Mouse (Mus musculus) hindbrain, embryonic 14.5 days (tissue): ENCODE results near the gene Spint5. TPM values are rescaled to one million over a fixed set of nuclear protein-coding genes. Genes with fewer than 3 reads are reported as not detected.

Experiments
- ATAC-seq: fragments of 200-750 bp; cut with Nextera tagmentation; 2 replicates; pipeline ENCODE4 v1.8.0; 2017; ENCODE audit warnings: moderate number of reproducible peaks, mild to moderate bottlenecking, moderate TSS enrichment, moderate library complexity; ENCODE audit not compliant: low FRiP score
- DNase-seq: peaks from one replicate; pipeline ENCODE4 v3.0.0-alpha.2; 2015; ENCODE audit warnings: low spot score
- H3K27ac ChIP-seq: fragments of 300-500 bp; sonication (generic); 2 replicates; pipeline ENCODE4 v1.5.1; 2014; ENCODE audit warnings: mild to moderate bottlenecking, moderate library complexity
- H3K27me3 ChIP-seq: fragments of 300-500 bp; sonication (generic); 2 replicates; pipeline ENCODE4 v1.6.1; 2014; ENCODE audit warnings: mild to moderate bottlenecking, low read length, mixed read lengths; ENCODE audit not compliant: control insufficient read depth, insufficient read depth
- H3K36me3 ChIP-seq: fragments of 300-500 bp; sonication (generic); replicated peaks from 2 replicates; pipeline ENCODE4 v1.6.1; 2014; ENCODE audit not compliant: control insufficient read depth, insufficient read depth
- H3K4me1 ChIP-seq: fragments of 300-500 bp; sonication (generic); replicated peaks from 2 replicates; pipeline ENCODE4 v1.6.1; 2014; ENCODE audit warnings: antibody characterized with exemption, low read length, mixed read lengths; ENCODE audit not compliant: control insufficient read depth, insufficient read depth
- H3K4me2 ChIP-seq: fragments of 300-500 bp; sonication (generic); replicated peaks from 2 replicates; pipeline ENCODE4 v1.6.1; 2014; ENCODE audit warnings: mild to moderate bottlenecking, moderate library complexity
- H3K4me3 ChIP-seq: fragments of 300-500 bp; sonication (generic); replicated peaks from 2 replicates; pipeline ENCODE4 v1.5.1; 2014; ENCODE audit warnings: mild to moderate bottlenecking, low read length
- H3K9ac ChIP-seq: fragments of 300-500 bp; sonication (generic); 2 replicates; pipeline ENCODE4 v1.6.1; 2014
- H3K9me3 ChIP-seq: fragments of 300-500 bp; sonication (generic); 2 replicates; pipeline ENCODE4 v1.6.1; 2016; ENCODE audit warnings: low read length; ENCODE audit not compliant: control insufficient read depth
- WGBS: fragments of 180-500 bp; shearing (Covaris S2); extraction: QIAGEN DNeasy Blood & Tissue Kit; methylation state at CpG from one replicate; pipeline ENCODE4 v1.1.7; 2014; 5-methylcytosine and 5-hydroxymethylcytosine counted together
- polyA plus RNA-seq: library from polyadenylated mRNA; unstranded; fragments of >200 nt; fragmentation: Nextera tagmentation; extraction: Ambion mirVana; gene quantifications from 2 replicates; pipeline ENCODE4 v1.2.1, GENCODE M21; 2014

Spint5 gene
- polyA plus RNA-seq, 1 experiment from 2014 or later = not detected

DNA sequence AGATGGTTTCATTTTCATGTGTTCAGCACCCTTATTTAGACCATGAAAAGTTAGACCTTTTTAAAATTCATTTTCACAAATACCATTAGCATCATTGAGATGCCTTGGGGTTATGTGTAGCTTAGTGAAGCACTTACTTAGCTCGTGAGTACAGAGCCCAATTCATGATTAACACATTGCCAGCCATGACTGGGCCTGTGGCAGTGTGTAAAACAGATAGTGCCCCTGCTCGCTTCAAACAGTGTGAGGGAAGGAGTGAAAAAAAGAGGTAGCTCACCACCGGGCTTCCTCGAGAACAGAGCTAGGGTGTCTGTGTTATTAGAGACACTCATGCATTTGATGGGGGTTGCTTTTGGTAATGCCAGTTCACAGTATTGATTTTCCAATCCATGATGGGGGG is 33.1 kb downstream of the Spint5 start:
- DNase-seq (no peak), ATAC-seq (no peak)
- 87% methylated on average over 4 of the region's 4 CpGs for WGBS
- Histone ChIP-seq H3K9me3 (no peaks in the 10 kb centered on the region), H3K4me1 (peaks cover 13% of the 10 kb centered on the region), H3K36me3 (peaks cover 47% of the 10 kb centered on the region), H3K27ac (no peak overlapping the region), H3K4me2 (no peak overlapping the region), H3K9ac (no peak overlapping the region), H3K27me3 (no peaks in the 10 kb centered on the region), H3K4me3 (no peak overlapping the region)

DNA sequence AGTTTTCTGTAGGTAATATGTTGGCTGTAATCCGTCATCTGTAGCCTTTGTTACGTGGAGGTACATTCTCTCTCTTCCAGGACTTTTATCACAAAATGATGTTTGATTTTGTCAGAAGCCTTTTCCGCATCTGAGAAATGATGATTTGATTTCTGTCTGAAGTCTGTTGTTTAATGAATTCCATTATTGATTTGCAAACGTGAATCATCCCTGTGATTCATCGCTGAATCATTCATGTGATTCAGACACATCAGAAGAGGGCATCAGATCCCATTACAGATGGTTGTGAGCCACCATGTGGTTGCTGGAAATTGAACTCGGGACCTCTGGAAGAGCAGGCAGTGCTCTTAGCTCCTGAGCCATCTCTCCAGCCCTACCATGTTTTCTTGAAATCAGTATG is 33.9 kb downstream of the Spint5 start:
- Histone ChIP-seq H3K9me3 (no peaks in the 10 kb centered on the region), H3K4me1 (peaks cover 13% of the 10 kb centered on the region), H3K4me3 (no peak overlapping the region), H3K9ac (no peak overlapping the region), H3K36me3 (peaks cover 54% of the 10 kb centered on the region), H3K27me3 (no peaks in the 10 kb centered on the region), H3K27ac (no peak overlapping the region), H3K4me2 (no peak overlapping the region)
- WGBS = 87% methylated on average over 6 of the region's 6 CpGs
- ATAC-seq (no peak), DNase-seq (no peak)

DNA sequence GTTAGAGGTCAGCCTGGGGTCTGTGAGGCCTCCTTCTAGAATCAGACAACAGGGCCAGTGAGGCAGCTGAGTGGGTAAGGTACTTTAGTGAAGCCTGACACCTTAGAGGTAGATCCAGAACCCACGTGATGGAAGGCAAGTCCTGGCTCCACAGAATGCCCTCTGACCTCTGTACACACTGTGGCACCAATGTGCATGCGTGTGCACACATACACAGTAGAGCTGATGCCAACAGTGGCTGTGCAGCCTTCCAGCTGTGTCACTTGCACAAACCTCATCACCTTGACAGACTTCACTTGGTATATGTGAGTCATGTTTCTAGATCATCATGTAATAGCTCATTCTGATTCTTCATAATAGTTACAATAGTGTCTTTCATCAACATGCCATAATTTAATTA is 37.3 kb downstream of the Spint5 start:
- Histone ChIP-seq H3K4me3 (no peak overlapping the region), H3K4me1 (no peaks in the 10 kb centered on the region), H3K27me3 (no peaks in the 10 kb centered on the region), H3K27ac (no peak overlapping the region), H3K36me3 (peaks cover 89% of the 10 kb centered on the region), H3K9me3 (no peaks in the 10 kb centered on the region), H3K4me2 (no peak overlapping the region), H3K9ac (no peak overlapping the region)
- ATAC-seq (no peak), DNase-seq (no peak)
- WGBS = 92% methylated on average over 2 of the region's 2 CpGs

DNA sequence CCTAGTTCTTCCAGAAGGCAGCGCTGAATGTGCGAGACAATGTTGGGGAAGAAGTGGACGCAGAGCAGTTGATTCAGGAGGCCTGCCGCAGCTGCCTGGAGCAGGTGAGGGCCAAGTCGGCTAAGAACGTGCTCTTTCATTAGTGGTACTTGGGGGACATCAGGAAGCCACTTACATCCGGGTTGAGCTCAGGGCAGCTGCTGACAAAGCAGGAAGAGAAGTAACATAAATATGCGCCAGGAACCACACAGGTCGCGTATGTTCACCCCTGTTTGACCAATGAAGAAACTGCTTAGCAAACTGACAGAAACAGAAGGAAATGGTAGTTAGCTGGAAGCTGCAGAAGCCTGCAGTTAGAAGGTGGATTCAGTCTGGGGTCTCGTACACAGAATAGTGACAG is 39.0 kb downstream of the Spint5 start:
- WGBS = 93% methylated on average over 11 of the region's 11 CpGs
- Histone ChIP-seq H3K9me3 (no peaks in the 10 kb centered on the region), H3K4me3 (no peak overlapping the region), H3K4me1 (no peaks in the 10 kb centered on the region), H3K9ac (no peak overlapping the region), H3K27ac (no peak overlapping the region), H3K36me3 (peaks cover 90% of the 10 kb centered on the region), H3K4me2 (no peak overlapping the region), H3K27me3 (no peaks in the 10 kb centered on the region)
- DNase-seq (no peak), ATAC-seq (no peak)

GRCm38 (mm10) chr2:164754800-164755199 is 39.7 kb downstream of the Spint5 start:
- no peak overlapping the region for H3K27ac ChIP-seq
- ATAC-seq (no peak), DNase-seq (no peak)
- H3K27me3 ChIP-seq = no peaks in the 10 kb centered on the region
- no peak overlapping the region for H3K9ac ChIP-seq
- WGBS = 79% methylated on average over 2 of the region's 2 CpGs
- H3K4me1 ChIP-seq = no peaks in the 10 kb centered on the region
- H3K9me3 ChIP-seq = no peaks in the 10 kb centered on the region
- H3K4me2 ChIP-seq = no peak overlapping the region
- H3K4me3 ChIP-seq = no peak overlapping the region
- H3K36me3 ChIP-seq = peaks cover 96% of the 10 kb centered on the region

DNA sequence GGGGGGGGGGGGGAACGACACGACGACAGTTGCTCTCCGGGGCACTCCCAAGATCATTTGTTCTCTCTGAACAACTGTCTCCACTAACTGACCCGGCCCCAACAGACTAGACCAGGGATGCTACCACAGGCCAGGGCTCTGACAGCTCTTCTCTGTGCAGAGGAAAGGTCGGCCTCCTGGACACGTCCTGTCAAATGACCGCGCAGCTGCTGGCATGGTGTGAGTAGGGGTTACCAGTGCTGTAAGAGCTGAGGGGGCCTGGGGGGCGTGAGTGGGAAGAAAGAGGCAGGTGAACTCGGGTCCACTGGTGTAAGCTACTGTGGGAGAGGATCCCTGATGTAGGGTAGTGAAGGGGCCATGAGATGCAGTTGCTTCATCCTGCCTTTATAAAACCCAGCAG is 42.7 kb downstream of the Spint5 start:
- no peak for ATAC-seq
- H3K9ac ChIP-seq = no peak overlapping the region
- no peak overlapping the region for H3K4me3 ChIP-seq
- H3K4me1 ChIP-seq = no peaks in the 10 kb centered on the region
- DNase-seq = no peak
- H3K4me2 ChIP-seq = no peak overlapping the region
- no peaks in the 10 kb centered on the region for H3K27me3 ChIP-seq
- peaks cover 98% of the 10 kb centered on the region for H3K36me3 ChIP-seq
- H3K9me3 ChIP-seq = no peaks in the 10 kb centered on the region
- WGBS = 92% methylated on average over 11 of the region's 11 CpGs
- no peak overlapping the region for H3K27ac ChIP-seq

DNA sequence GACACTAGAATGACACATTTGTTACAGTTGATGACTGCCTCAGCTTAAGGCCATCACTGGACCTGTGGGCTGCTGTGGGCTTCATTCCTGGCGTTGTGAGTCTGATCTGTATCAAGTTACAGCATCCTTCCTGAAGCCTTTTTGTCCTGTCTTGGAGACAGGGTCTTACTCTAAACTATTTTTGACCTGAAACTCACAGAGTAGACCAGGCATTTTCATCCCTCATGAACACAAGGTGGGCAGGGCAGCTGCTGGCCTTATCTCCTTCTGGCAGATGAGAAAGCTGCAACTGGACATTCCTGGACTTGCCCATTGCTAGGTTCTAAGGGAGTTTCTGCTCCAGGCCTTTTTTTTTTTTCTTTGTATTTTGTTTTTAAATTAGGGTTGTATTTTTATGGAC is 43.6 kb downstream of the Spint5 start:
- no peak overlapping the region for H3K4me2 ChIP-seq
- 96% methylated on average over 1 of the region's 1 CpGs for WGBS
- H3K36me3 ChIP-seq = peaks cover 98% of the 10 kb centered on the region
- H3K4me3 ChIP-seq = no peak overlapping the region
- no peak for ATAC-seq
- H3K27ac ChIP-seq = no peak overlapping the region
- no peak for DNase-seq
- H3K9ac ChIP-seq = no peak overlapping the region
- H3K27me3 ChIP-seq = no peaks in the 10 kb centered on the region
- no peaks in the 10 kb centered on the region for H3K4me1 ChIP-seq
- no peaks in the 10 kb centered on the region for H3K9me3 ChIP-seq

DNA sequence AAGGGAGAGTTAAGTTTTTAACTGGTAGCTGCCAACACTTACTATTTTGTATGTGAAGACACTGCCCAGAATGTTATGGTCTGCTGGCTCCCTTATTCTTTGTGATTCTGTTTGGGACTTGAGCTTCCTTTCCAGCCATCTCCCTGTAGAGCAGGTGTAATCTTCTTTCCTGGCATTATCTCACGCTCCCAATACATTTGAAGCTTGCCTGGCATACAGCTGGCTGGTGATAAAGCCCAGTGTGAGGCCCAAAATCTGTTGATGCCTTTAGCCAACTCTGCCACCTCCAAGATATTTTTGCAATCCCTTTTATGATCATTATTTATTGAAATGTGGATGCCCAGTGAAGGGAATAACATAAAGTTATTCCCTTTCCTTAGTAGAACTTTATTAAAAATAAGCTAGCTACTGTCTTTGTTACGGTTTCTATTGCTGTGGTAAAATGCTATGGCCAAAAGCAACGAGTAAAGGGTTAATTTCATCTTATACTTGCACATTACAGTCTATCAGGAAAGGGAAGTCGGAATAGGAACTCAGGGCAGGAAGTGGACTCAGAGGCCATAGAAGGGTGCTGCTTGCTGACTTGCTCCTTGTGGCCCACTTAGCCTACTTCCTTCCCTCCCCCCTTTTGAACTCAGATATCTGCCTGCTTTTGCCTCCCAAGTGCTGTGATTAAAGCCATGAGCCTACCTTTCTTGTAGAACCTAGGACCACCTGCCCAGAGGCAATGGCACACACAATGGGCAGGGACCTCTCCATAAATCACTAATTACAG is 45.1 kb downstream of the Spint5 start:
- no peaks in the 10 kb centered on the region for H3K4me1 ChIP-seq
- no peaks in the 10 kb centered on the region for H3K9me3 ChIP-seq
- no peak overlapping the region for H3K4me2 ChIP-seq
- no peak overlapping the region for H3K4me3 ChIP-seq
- DNase-seq (no peak), ATAC-seq (no peak)
- no peak overlapping the region for H3K9ac ChIP-seq
- no peaks in the 10 kb centered on the region for H3K27me3 ChIP-seq
- H3K27ac ChIP-seq = no peak overlapping the region
- peaks cover 88% of the 10 kb centered on the region for H3K36me3 ChIP-seq
- 89% methylated on average over 4 of the region's 4 CpGs for WGBS

- H3K27ac ChIP-seq = no peak overlapping the region
- H3K4me1 ChIP-seq = no peaks in the 10 kb centered on the region
- H3K4me3 ChIP-seq = no peak overlapping the region
- WGBS = 100% methylated on average over 2 of the region's 2 CpGs
- H3K27me3 ChIP-seq = no peaks in the 10 kb centered on the region
- no peak overlapping the region for H3K9ac ChIP-seq
- H3K9me3 ChIP-seq = no peaks in the 10 kb centered on the region
- DNase-seq = no peak
- peaks cover 88% of the 10 kb centered on the region for H3K36me3 ChIP-seq
- no peak for ATAC-seq
- H3K4me2 ChIP-seq = no peak overlapping the region
Measured at GRCm38 (mm10) chr2:164761502-164761901, 46.4 kb downstream of the Spint5 start.

GRCm38 (mm10) chr2:164761971-164762370 is 46.9 kb downstream of the Spint5 start:
- H3K4me3 ChIP-seq = no peak overlapping the region
- 96% methylated on average over 4 of the region's 4 CpGs for WGBS
- H3K9me3 ChIP-seq = no peaks in the 10 kb centered on the region
- H3K36me3 ChIP-seq = peaks cover 88% of the 10 kb centered on the region
- no peak for ATAC-seq
- no peaks in the 10 kb centered on the region for H3K27me3 ChIP-seq
- DNase-seq = no peak
- H3K9ac ChIP-seq = no peak overlapping the region
- H3K27ac ChIP-seq = no peak overlapping the region
- H3K4me2 ChIP-seq = no peak overlapping the region
- no peaks in the 10 kb centered on the region for H3K4me1 ChIP-seq
